Mouse (Mus musculus): ENCODE results near the gene Fancm. TPM values are rescaled to one million over a fixed set of nuclear protein-coding genes. Genes with fewer than 3 reads are reported as not detected.
"Not testable (repeated sequence)": the region's sequence is repeated elsewhere in the genome, so short reads cannot be mapped to it uniquely, and the experiment has no call there.

The Fancm gene
- polyA plus RNA-seq, 1 experiment from 2014 or later, result 14.4 TPM

DNA sequence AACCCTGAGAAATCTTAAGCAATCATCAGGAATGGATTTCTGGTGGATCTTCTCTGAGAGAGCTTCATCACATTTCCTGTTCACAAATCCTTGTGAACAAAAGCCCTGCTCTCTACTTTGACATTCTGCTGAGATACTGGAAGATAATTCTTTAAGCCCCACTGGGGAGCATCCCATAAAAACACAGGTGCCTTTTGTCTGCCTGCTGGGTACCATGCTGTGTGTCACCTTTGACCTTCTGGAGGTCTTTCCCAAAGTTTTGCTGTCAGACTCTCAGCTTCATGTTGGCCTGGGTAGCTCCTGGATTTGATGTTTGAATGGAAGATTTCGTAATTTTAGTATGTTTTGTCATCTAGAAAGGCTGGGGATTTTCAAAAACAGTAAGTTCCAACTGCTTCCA is 33.3 kb downstream of the Fancm start:
- DNase-seq (ENCODE audit: low spot score) (no peak), ATAC-seq (replicated peaks; ENCODE audit: insufficient number of reproducible peaks, low FRiP score, low TSS enrichment, low read depth) (no peak)
- H3K9me3 ChIP-seq (replicated peaks; ENCODE audit: control insufficient read depth, low read length), result no peaks in the 10 kb centered on the region
- H3K36me3 ChIP-seq (replicated peaks; ENCODE audit: control insufficient read depth, insufficient read depth, low read depth, low read length), result peaks cover 2% of the 10 kb centered on the region
- no peak overlapping the region for H3K27ac ChIP-seq (replicated peaks; ENCODE audit: low read depth, low read length)
- no peak overlapping the region for H3K9ac ChIP-seq (replicated peaks; ENCODE audit: low read length)
- 83% methylated on average over 1 of the region's 1 CpGs for WGBS
- H3K4me3 ChIP-seq (ENCODE audit: low read depth, low read length), result no peak overlapping the region
- no peak overlapping the region for H3K4me2 ChIP-seq (ENCODE audit: low read depth, low read length)
- H3K27me3 ChIP-seq (ENCODE audit: control insufficient read depth, insufficient read depth, low read length), result no peaks in the 10 kb centered on the region
- no peaks in the 10 kb centered on the region for H3K4me1 ChIP-seq (ENCODE audit: control insufficient read depth, insufficient read depth, low read length)

DNA sequence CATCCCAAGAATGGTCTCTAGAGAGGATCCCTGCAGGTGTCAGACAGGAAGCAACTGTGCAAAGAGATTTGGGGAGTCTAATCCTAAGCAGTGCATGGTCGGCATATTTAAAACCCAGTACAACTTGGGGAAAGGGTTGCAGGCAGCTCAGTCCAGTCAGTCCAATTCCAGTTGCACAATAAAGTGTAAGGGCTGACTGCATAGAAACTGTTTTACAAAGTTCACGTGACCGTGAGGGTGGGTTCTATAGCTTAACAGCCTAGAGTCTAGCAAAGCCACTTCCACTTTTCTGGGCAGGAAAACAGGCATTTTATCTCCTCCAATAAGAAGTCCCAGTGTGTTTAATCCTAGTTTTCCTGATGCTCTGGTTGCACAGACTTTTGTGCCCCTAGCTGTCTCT is 36.1 kb downstream of the Fancm start:
- no peak overlapping the region for H3K27ac ChIP-seq (replicated peaks; ENCODE audit: low read depth, low read length)
- ATAC-seq (replicated peaks; ENCODE audit: insufficient number of reproducible peaks, low FRiP score, low TSS enrichment, low read depth) (no peak), DNase-seq (ENCODE audit: low spot score) (no peak)
- peaks cover 2% of the 10 kb centered on the region for H3K36me3 ChIP-seq (replicated peaks; ENCODE audit: control insufficient read depth, insufficient read depth, low read depth, low read length)
- H3K4me3 ChIP-seq (ENCODE audit: low read depth, low read length), result no peak overlapping the region
- no peak overlapping the region for H3K9ac ChIP-seq (replicated peaks; ENCODE audit: low read length)
- no peak overlapping the region for H3K4me2 ChIP-seq (ENCODE audit: low read depth, low read length)
- WGBS, result 89% methylated on average over 3 of the region's 3 CpGs
- H3K27me3 ChIP-seq (ENCODE audit: control insufficient read depth, insufficient read depth, low read length), result no peaks in the 10 kb centered on the region
- no peaks in the 10 kb centered on the region for H3K4me1 ChIP-seq (ENCODE audit: control insufficient read depth, insufficient read depth, low read length)
- H3K9me3 ChIP-seq (replicated peaks; ENCODE audit: control insufficient read depth, low read length), result no peaks in the 10 kb centered on the region

GRCm38 (mm10) chr12:65112811-65113210 is 37.4 kb downstream of the Fancm start:
- Histone ChIP-seq H3K4me2 (ENCODE audit: low read depth, low read length) (no peak overlapping the region), H3K4me1 (ENCODE audit: control insufficient read depth, insufficient read depth, low read length) (no peaks in the 10 kb centered on the region), H3K27me3 (ENCODE audit: control insufficient read depth, insufficient read depth, low read length) (no peaks in the 10 kb centered on the region), H3K36me3 (replicated peaks; ENCODE audit: control insufficient read depth, insufficient read depth, low read depth, low read length) (peaks cover 2% of the 10 kb centered on the region), H3K9ac (replicated peaks; ENCODE audit: low read length) (no peak overlapping the region), H3K9me3 (replicated peaks; ENCODE audit: control insufficient read depth, low read length) (no peaks in the 10 kb centered on the region), H3K27ac (replicated peaks; ENCODE audit: low read depth, low read length) (no peak overlapping the region), H3K4me3 (ENCODE audit: low read depth, low read length) (no peak overlapping the region)
- ATAC-seq (replicated peaks; ENCODE audit: insufficient number of reproducible peaks, low FRiP score, low TSS enrichment, low read depth), result no peak
- no peak for DNase-seq (ENCODE audit: low spot score)
- WGBS, result 93% methylated on average over 1 of the region's 1 CpGs

GRCm38 (mm10) chr12:65113925-65114324 is 38.5 kb downstream of the Fancm start:
- H3K4me3 ChIP-seq (ENCODE audit: low read depth, low read length), result no peak overlapping the region
- H3K4me1 ChIP-seq (ENCODE audit: control insufficient read depth, insufficient read depth, low read length), result no peaks in the 10 kb centered on the region
- no peak overlapping the region for H3K27ac ChIP-seq (replicated peaks; ENCODE audit: low read depth, low read length)
- ATAC-seq (replicated peaks; ENCODE audit: insufficient number of reproducible peaks, low FRiP score, low TSS enrichment, low read depth), result no peak
- H3K9ac ChIP-seq (replicated peaks; ENCODE audit: low read length), result no peak overlapping the region
- DNase-seq (ENCODE audit: low spot score), result no peak
- H3K4me2 ChIP-seq (ENCODE audit: low read depth, low read length), result no peak overlapping the region
- no peaks in the 10 kb centered on the region for H3K27me3 ChIP-seq (ENCODE audit: control insufficient read depth, insufficient read depth, low read length)
- H3K9me3 ChIP-seq (replicated peaks; ENCODE audit: control insufficient read depth, low read length), result no peaks in the 10 kb centered on the region
- peaks cover 2% of the 10 kb centered on the region for H3K36me3 ChIP-seq (replicated peaks; ENCODE audit: control insufficient read depth, insufficient read depth, low read depth, low read length)
- WGBS, result 84% methylated on average over 4 of the region's 4 CpGs

- not testable (repeated sequence) for H3K36me3 ChIP-seq (replicated peaks; ENCODE audit: control insufficient read depth, insufficient read depth, low read depth, low read length); DNase-seq (ENCODE audit: low spot score); H3K4me2 ChIP-seq (ENCODE audit: low read depth, low read length); H3K4me1 ChIP-seq (ENCODE audit: control insufficient read depth, insufficient read depth, low read length); ATAC-seq (replicated peaks; ENCODE audit: insufficient number of reproducible peaks, low FRiP score, low TSS enrichment, low read depth); H3K9ac ChIP-seq (replicated peaks; ENCODE audit: low read length); H3K27me3 ChIP-seq (ENCODE audit: control insufficient read depth, insufficient read depth, low read length); H3K27ac ChIP-seq (replicated peaks; ENCODE audit: low read depth, low read length); H3K4me3 ChIP-seq (ENCODE audit: low read depth, low read length); H3K9me3 ChIP-seq (replicated peaks; ENCODE audit: control insufficient read depth, low read length)
- WGBS, result 97% methylated on average over 3 of the region's 3 CpGs
Observed at GRCm38 (mm10) chr12:65114978-65115377, 39.6 kb downstream of the Fancm start.

DNA sequence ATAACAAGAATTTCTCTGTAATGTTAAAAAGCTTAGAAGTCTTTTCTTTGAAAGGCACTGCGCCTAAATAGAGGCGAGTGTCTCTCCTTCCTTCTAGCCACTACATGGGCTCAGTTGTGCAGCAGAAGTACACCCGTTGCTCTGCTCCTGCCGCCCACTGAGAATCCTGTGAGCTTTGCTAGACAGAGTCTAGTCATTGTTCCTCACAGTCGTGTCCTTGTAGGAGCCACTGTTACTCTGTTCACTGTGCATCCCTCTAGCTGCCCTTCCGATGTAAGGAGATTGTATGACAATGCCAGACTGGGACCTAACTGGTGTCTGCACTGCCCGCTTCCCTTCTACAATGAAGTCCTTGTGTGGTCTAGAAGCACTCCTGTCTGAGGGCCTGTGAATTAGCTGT is 43.6 kb downstream of the Fancm start:
- H3K4me3 ChIP-seq (ENCODE audit: low read depth, low read length), result no peak overlapping the region
- H3K27ac ChIP-seq (replicated peaks; ENCODE audit: low read depth, low read length), result no peak overlapping the region
- H3K4me2 ChIP-seq (ENCODE audit: low read depth, low read length), result no peak overlapping the region
- peaks cover 2% of the 10 kb centered on the region for H3K36me3 ChIP-seq (replicated peaks; ENCODE audit: control insufficient read depth, insufficient read depth, low read depth, low read length)
- no peak overlapping the region for H3K9ac ChIP-seq (replicated peaks; ENCODE audit: low read length)
- no peaks in the 10 kb centered on the region for H3K4me1 ChIP-seq (ENCODE audit: control insufficient read depth, insufficient read depth, low read length)
- H3K27me3 ChIP-seq (ENCODE audit: control insufficient read depth, insufficient read depth, low read length), result no peaks in the 10 kb centered on the region
- DNase-seq (ENCODE audit: low spot score), result no peak
- WGBS, result 80% methylated on average over 7 of the region's 7 CpGs
- H3K9me3 ChIP-seq (replicated peaks; ENCODE audit: control insufficient read depth, low read length), result no peaks in the 10 kb centered on the region
- ATAC-seq (replicated peaks; ENCODE audit: insufficient number of reproducible peaks, low FRiP score, low TSS enrichment, low read depth), result no peak

- Histone ChIP-seq H3K27ac (replicated peaks; ENCODE audit: low read depth, low read length) (no peak overlapping the region), H3K9ac (replicated peaks; ENCODE audit: low read length) (no peak overlapping the region), H3K4me3 (ENCODE audit: low read depth, low read length) (no peak overlapping the region), H3K4me1 (ENCODE audit: control insufficient read depth, insufficient read depth, low read length) (no peaks in the 10 kb centered on the region), H3K4me2 (ENCODE audit: low read depth, low read length) (no peak overlapping the region), H3K27me3 (ENCODE audit: control insufficient read depth, insufficient read depth, low read length) (no peaks in the 10 kb centered on the region), H3K36me3 (replicated peaks; ENCODE audit: control insufficient read depth, insufficient read depth, low read depth, low read length) (peaks cover 2% of the 10 kb centered on the region), H3K9me3 (replicated peaks; ENCODE audit: control insufficient read depth, low read length) (no peaks in the 10 kb centered on the region)
- DNase-seq (ENCODE audit: low spot score) (no peak), ATAC-seq (replicated peaks; ENCODE audit: insufficient number of reproducible peaks, low FRiP score, low TSS enrichment, low read depth) (no peak)
- 90% methylated on average over 5 of the region's 5 CpGs for WGBS
Observed at GRCm38 (mm10) chr12:65119451-65119850, 44.0 kb downstream of the Fancm start.

- H3K4me1 ChIP-seq (ENCODE audit: control insufficient read depth, insufficient read depth, low read length); H3K27me3 ChIP-seq (ENCODE audit: control insufficient read depth, insufficient read depth, low read length); DNase-seq (ENCODE audit: low spot score); H3K9me3 ChIP-seq (replicated peaks; ENCODE audit: control insufficient read depth, low read length); H3K36me3 ChIP-seq (replicated peaks; ENCODE audit: control insufficient read depth, insufficient read depth, low read depth, low read length); H3K27ac ChIP-seq (replicated peaks; ENCODE audit: low read depth, low read length); H3K4me3 ChIP-seq (ENCODE audit: low read depth, low read length); ATAC-seq (replicated peaks; ENCODE audit: insufficient number of reproducible peaks, low FRiP score, low TSS enrichment, low read depth); H3K9ac ChIP-seq (replicated peaks; ENCODE audit: low read length); H3K4me2 ChIP-seq (ENCODE audit: low read depth, low read length): not testable (repeated sequence)
- WGBS, result 96% methylated on average over 4 of the region's 4 CpGs
Observed at GRCm38 (mm10) chr12:65136121-65136520, 60.7 kb downstream of the Fancm start.

All from embryonic facial prominence, embryonic 11.5 days (tissue).